Mouse (Mus musculus) ES-Bruce4 (cell line): Measurements from ENCODE around the gene Tmem185b. TPM values are rescaled to one million over a fixed set of nuclear protein-coding genes. Genes with fewer than 3 reads are reported as not detected.

Experiments
- H3K27ac ChIP-seq: 2 replicates; pipeline ENCODE4 v1.5.1; 2012; ENCODE audit warnings: low read length, inconsistent platforms; ENCODE audit not compliant: insufficient read depth
- H3K27me3 ChIP-seq: 2 replicates; pipeline ENCODE4 v1.6.1; 2012; ENCODE audit warnings: mild to moderate bottlenecking, low read length, inconsistent platforms; ENCODE audit not compliant: control insufficient read depth, poor library complexity, insufficient read depth, severe bottlenecking
- H3K36me3 ChIP-seq: 2 replicates; pipeline ENCODE4 v1.6.1; 2012; ENCODE audit warnings: inconsistent platforms, mild to moderate bottlenecking, low read length, moderate library complexity; ENCODE audit not compliant: control insufficient read depth, poor library complexity, insufficient read depth, severe bottlenecking
- H3K4me1 ChIP-seq: one replicate; pipeline ENCODE4 v1.8.1; 2011; ENCODE audit warnings: low read length; ENCODE audit not compliant: control insufficient read depth, insufficient read depth
- H3K4me3 ChIP-seq: 2 replicates; pipeline ENCODE4 v1.5.1; 2011; ENCODE audit warnings: low read depth, mild to moderate bottlenecking, low read length
- H3K9ac ChIP-seq: 2 replicates; pipeline ENCODE4 v1.6.1; 2012; ENCODE audit warnings: low read depth, mild to moderate bottlenecking, inconsistent platforms; ENCODE audit not compliant: poor library complexity, severe bottlenecking
- H3K9me3 ChIP-seq: replicated peaks from 2 replicates; pipeline ENCODE4 v1.6.1; 2012; ENCODE audit warnings: mild to moderate bottlenecking, low read length, inconsistent platforms; ENCODE audit not compliant: control insufficient read depth, poor library complexity, insufficient read depth, severe bottlenecking
- CTCF ChIP-seq: IDR thresholded peaks from one replicate; pipeline ENCODE4 v1.8.1; 2011; ENCODE audit warnings: low read depth, low read length
- EP300 ChIP-seq: IDR thresholded peaks from 2 replicates; pipeline ENCODE4 v1.6.1; 2011; ENCODE audit warnings: low read depth, low read length; ENCODE audit not compliant: insufficient read depth
- POLR2A ChIP-seq: IDR thresholded peaks from one replicate; pipeline ENCODE4 v1.8.1; 2011; ENCODE audit warnings: low read length; ENCODE audit not compliant: insufficient read depth
- polyA plus RNA-seq: library from polyadenylated mRNA; stranded (reverse); fragments of >200 nt; gene quantifications from 2 replicates; pipeline ENCODE4 v1.2.4, GENCODE M21; 2011; ENCODE audit warnings: low read depth; ENCODE audit not compliant: missing spikeins, insufficient read depth, insufficient read length

The Tmem185b gene
- 8.7 and 8.9 TPM in 2 replicates for polyA plus RNA-seq

DNA sequence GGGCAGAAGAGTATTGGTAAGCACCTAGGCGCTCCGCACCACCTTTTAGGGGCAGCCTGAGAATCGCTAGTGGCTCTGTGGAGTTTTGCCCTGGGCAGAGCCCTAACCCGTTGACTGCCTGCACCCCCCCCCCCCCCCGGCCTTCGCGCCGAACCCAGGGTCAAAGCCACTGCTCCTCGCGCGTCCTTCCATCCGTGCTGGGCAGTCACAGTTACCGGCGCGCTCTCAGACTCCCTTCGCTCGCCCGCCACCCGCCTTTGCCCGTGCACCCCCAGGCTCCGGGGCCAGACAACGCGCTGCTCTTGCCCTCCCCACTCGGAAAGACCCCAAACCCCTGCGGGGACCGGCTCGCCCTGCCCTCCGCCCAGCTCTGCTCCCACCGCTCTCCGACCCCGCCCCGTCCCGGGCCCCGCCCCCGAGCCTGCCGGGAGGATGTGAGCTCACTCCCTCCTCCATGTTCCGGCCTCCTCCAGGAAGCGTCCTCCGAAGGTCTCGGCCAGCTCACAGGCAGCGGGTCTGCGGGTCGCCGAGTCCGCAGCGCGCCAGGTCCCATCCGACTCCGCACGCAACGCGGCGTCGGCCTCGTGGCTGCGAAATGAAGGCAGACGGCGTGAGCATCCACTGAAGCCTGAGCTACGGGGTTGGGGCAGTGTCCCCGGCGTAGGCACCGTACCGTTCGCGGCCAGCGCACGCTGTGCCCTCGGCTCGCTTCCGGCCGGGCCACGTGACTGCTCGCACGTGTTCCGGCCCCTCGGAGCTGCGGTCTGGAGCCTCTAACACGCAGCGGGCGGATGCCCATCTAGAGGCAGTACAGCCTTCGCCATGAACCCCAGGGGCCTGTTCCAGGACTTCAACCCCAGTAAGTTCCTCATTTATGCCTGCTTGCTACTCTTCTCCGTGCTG lies at the start of gene Tmem185b:
Gene Tmem185b (plus strand): TSS at position 472 of the 903 bp plus-strand sequence.
- TF ChIP-seq EP300 (0 out of 2 replicates have a peak, but pooled peaks have one; percentile 31), CTCF (no peak), POLR2A (peak; percentile 21)
- no peak within 1 kb of the TSS for H3K27ac ChIP-seq

DNA sequence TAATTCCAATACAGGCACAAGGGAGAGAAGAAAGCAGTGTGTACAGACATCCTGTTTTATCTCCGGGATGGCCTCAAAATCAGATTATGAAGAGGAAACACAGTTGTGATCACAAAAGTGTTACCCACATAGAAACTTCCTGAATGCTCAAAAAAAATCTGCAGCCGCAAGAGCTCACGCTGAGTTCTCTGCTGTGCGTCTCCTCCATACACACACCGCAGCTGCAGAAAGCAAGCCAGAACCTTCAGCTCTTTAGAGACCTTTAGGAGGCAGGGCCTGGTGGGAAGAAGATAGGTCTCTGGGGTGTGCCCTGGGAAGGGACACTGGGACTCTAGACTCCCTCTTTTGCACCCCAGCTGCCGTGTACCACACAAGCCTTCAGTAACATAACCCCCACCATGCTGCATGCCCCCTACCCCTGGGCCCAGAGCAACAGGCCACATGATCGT lies 49.0 kb upstream of the Tmem185b start:
- no peak overlapping the region for H3K27ac ChIP-seq
- no peaks in the 10 kb centered on the region for H3K9me3 ChIP-seq
- no peaks in the 10 kb centered on the region for H3K36me3 ChIP-seq
- no peak for TF ChIP-seq EP300
- no peak for TF ChIP-seq CTCF
- TF ChIP-seq POLR2A: no peak
- H3K4me1 ChIP-seq: no peaks in the 10 kb centered on the region
- H3K4me3 ChIP-seq: no peak overlapping the region
- no peaks in the 10 kb centered on the region for H3K27me3 ChIP-seq
- H3K9ac ChIP-seq: no peak overlapping the region

More for the DNA sequence above, at the start of gene Tmem185b:
- Histone ChIP-seq H3K27me3 (no peaks in the 10 kb centered on the region), H3K4me3 (peak within 1 kb of the TSS; percentile 71), H3K9me3 (0 out of 2 replicates have a peak, but pooled peaks cover 4% of the 10 kb centered on the region), H3K4me1 (peaks cover 4% of the 10 kb centered on the region), H3K9ac (peak within 1 kb of the TSS; percentile 64), H3K36me3 (peaks cover 10% of the 10 kb centered on the region)

DNA sequence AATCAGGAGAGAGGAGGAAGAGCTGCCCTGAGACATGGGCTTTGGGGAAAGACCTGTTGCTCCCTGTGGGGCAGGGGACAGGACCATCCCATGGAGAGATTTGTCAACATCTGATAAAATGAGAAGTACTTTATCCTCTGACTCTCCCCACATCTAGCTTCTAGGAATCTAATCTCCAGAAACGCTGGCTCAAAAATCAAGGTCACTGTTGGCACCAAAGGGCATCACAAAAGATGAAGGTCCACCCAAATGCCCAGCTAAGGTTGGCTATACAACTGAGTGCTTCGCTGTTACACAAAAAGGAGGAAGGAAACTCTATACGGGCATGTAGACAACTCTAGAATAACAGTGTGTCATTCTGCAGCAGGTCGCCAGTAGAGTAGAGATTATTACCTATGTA lies 46.3 kb upstream of the Tmem185b start:
- Histone ChIP-seq H3K9ac (no peak overlapping the region), H3K27ac (no peak overlapping the region), H3K36me3 (no peaks in the 10 kb centered on the region), H3K4me1 (no peaks in the 10 kb centered on the region), H3K27me3 (no peaks in the 10 kb centered on the region), H3K9me3 (no peaks in the 10 kb centered on the region), H3K4me3 (no peak overlapping the region)
- TF ChIP-seq POLR2A (no peak), EP300 (no peak), CTCF (no peak)

DNA sequence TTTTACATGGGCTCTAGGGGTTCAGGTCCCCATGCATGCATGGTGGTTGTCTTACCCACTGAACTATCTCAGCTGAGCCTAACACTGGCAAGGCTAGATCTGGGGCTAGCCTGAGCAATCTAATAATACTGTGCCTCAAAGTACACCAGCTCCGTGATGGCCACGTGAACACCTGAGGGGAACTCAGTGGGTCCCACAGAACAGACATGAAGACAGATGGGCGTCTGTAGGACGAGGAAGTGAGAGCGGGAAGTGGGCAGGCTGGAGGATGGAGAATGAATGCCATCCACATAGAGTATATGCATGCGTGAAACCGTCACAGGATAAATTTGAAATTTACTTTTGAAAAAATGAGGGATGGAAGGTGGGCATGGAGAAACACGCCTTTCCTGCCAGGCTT lies 45.3 kb upstream of the Tmem185b start:
- no peak overlapping the region for H3K4me3 ChIP-seq
- no peaks in the 10 kb centered on the region for H3K36me3 ChIP-seq
- TF ChIP-seq POLR2A: no peak
- no peak for TF ChIP-seq EP300
- no peak for TF ChIP-seq CTCF
- H3K27ac ChIP-seq: no peak overlapping the region
- H3K9ac ChIP-seq: no peak overlapping the region
- no peaks in the 10 kb centered on the region for H3K4me1 ChIP-seq
- H3K9me3 ChIP-seq: no peaks in the 10 kb centered on the region
- no peaks in the 10 kb centered on the region for H3K27me3 ChIP-seq

DNA sequence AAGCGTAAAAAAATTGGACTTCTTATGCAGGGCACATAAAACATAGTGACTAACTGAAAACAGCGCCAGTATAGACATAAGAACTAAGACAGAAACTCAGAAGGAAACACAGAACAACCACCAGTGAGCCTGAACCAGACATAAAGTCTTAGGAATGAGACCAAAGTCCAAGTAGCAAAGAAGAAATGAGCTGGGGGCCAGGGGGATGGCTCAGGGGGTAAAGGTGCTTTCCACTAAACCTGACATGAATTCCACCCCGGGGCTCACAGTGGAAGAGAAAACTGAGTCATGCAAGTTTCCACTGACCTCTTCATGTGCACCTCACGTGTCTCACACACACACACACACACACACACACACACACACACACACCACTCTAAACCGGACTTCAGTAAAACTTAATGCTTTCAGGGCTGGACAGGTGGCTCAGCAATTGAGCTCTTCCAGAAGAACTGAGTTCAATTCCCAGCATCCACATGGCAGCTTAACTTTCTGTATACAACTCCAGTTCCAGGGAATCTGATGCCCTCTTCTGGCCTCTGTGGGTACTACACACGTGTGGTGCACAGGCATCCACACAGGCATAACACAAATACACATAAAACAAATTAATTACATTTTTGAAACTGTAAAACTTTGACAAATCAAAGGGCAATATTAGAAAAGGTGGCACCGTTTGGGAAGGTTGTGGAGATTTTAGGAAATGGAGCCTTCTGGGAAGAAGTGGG lies 44.6 kb upstream of the Tmem185b start:
- Histone ChIP-seq H3K9ac (no peak overlapping the region), H3K27me3 (no peaks in the 10 kb centered on the region), H3K9me3 (no peaks in the 10 kb centered on the region), H3K27ac (no peak overlapping the region), H3K36me3 (no peaks in the 10 kb centered on the region), H3K4me3 (no peak overlapping the region), H3K4me1 (peaks cover 5% of the 10 kb centered on the region)
- TF ChIP-seq CTCF: peak; percentile 33
- TF ChIP-seq POLR2A: no peak
